Mouse (Mus musculus) Patski (cell line): Measurements from ENCODE around the gene Itgb1. TPM values are rescaled to one million over a fixed set of nuclear protein-coding genes. Genes with fewer than 3 reads are reported as not detected.
A peak's percentile ranks its signal among the peaks of the same experiment; 100 is the strongest.

ENCODE experiments used
- ATAC-seq: fragments of 100-300 bp; one replicate; pipeline ENCODE4 v1.8.0; 2021
- CTCF ChIA-PET: fragments of 350-600 bp; sonication (Branson Sonifier 250); formaldehyde crosslinking; loops from one replicate; lab custom pipeline; 2022; ENCODE audit warnings: inconsistent platforms; lab: Charles Lee
- POLR2A ChIA-PET: fragments of 350-600 bp; sonication (Branson Sonifier 250); formaldehyde crosslinking; loops from one replicate; lab custom pipeline; 2022; ENCODE audit warnings: antibody characterized with exemption, inconsistent platforms; lab: Charles Lee
- DNase-seq: peaks from one replicate; pipeline ENCODE4 v3.0.0-alpha.2; 2011; ENCODE audit warnings: low read depth, low spot score
- H3K27me3 ChIP-seq: fragments of 371-371 bp; one replicate; pipeline ENCODE4 v1.5.1; 2021
- CTCF ChIP-seq: fragments of 100-300 bp; IDR thresholded peaks from one replicate; pipeline ENCODE4 v1.5.1; 2021
- in situ Hi-C: fragments of 300-500 bp; cut with MboI; formaldehyde crosslinking; loops from 3 replicates; pipeline ENCODE4 v1.11.1; 2018; ENCODE audit warnings: low pct_unique_long_range_greater_than_20kb, mixed read lengths
- polyA plus RNA-seq: library from polyadenylated mRNA; unstranded; gene quantifications from one replicate; pipeline ENCODE4 v1.2.3, GENCODE M21; 2021

Gene Itgb1
- 916 TPM for polyA plus RNA-seq

DNA sequence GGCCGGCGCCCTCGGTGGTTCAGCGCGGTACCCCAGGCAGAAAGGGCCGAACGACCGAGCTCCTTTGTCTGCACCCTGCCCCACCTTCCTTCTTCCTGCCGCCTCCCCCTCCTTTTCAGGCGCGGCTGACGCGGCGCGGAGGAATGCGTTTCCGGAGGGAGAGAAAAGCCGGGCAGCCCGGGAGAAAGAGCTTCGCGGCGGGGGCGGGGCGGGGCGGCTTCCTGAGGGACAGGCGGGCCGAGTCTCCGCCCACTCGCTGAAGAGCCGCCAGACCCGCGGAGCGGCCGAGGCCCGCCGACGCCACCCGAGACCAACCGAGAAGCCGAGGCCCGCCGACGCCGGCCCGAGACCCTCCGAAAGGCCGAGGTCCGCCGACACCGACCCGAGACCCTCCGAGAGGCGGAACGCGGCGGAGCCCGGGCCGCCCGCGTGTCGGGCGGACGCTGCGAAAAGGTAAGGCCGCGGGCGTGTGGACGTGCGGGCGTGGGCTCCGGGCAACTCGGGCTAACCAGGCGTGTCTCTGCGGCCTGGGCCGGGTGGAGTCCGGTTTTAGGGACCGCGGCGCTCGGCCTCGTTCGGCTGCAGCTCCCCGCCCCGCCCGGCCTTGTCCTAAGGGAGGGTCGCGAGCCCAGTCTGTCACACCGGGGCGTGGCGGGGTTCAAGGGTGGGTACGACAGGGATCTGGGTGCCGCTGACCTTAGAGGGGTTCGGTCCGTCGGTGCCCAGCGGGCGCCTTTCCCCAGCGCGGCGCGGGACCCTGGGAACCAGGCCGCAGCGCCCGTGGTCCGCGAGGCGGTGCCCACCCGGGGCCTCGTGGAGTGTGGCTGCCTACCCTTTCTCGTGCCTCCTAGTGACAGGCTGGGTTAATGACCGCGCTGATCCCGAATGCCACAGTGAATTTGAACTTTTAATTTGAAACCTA is at the start of gene Itgb1:
Gene Itgb1, plus strand, starts transcription at position 148 of the 922 bp plus-strand sequence.
- in situ Hi-C loops, result no loop called here
- H3K27me3 ChIP-seq, result no peaks in the 10 kb centered on the region
- CTCF ChIA-PET, result interaction anchor here (0.7 to 3.3 kb wide), 7 partner anchors 9 to 32 kb away, joined by 3 to 38 read pairs (median 6); no protein-coding TSS in a partner anchor
- ATAC-seq, result peak; percentile 97
- POLR2A ChIA-PET, result interaction anchor here (0.6 to 2.8 kb wide), 6 partner anchors 9 to 39 kb away, joined by 3 to 22 read pairs (median 3); no protein-coding TSS in a partner anchor
- TF ChIP-seq CTCF, result peak; percentile 64
- DNase-seq, result peak; percentile 79

DNA sequence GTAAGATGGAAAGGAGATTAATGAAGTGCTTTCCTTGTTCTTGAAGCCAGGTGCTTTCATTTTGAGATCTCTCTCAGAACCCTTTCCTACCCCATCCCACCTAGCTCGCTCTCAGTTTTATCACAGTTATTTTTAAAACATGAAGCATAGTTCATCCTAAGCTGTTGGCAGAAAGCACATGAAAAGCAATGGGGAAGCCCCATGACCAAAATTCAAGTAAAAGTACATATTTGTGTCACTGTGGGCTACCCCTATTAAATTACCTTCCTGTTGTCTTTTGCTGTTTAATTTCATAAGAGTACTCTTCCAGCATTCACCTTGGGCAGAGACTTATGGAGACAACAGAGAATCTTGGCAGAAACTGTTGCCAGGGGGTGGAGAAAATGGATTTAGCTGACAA is 42.4 kb upstream of the Itgb1 start:
- in situ Hi-C loops, result no loop called here
- POLR2A ChIA-PET, result no interaction called here
- DNase-seq (no peak), ATAC-seq (no peak)
- H3K27me3 ChIP-seq, result no peaks in the 10 kb centered on the region
- TF ChIP-seq CTCF, result no peak
- CTCF ChIA-PET, result interaction anchor here (0.8 to 1.9 kb wide), 4 partner anchors 9 to 26 kb away, joined by 3 to 5 read pairs (median 4); no protein-coding TSS in a partner anchor

DNA sequence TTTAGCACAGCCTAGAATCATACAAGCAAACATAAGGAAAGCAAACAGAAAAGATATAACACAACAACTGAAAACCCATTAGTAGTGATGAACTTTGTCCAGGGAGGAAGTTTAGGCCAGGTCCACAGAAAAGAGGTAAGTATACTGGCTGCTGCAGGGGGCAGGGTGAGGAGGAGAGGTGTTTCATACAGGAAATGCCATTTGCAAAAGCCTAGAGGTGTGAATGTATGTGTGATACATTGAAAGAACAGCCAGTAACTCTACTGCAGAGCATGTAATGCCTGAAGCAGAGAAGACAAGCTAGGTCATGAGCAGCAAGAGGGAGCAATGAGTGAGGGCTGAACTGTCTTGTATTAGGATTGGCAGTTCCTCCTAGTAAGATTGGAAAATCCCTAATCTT is 40.0 kb upstream of the Itgb1 start:
- CTCF ChIA-PET, result interaction anchor here (0.9 to 12.6 kb wide), 3 partner anchors 19 to 94 kb away, joined by 4 to 155 read pairs (median 7); no protein-coding TSS in a partner anchor
- DNase-seq (no peak), ATAC-seq (no peak)
- H3K27me3 ChIP-seq, result no peaks in the 10 kb centered on the region
- in situ Hi-C loops, result no loop called here
- POLR2A ChIA-PET, result interaction anchor here (0.6 kb wide), 1 partner anchor 28 kb away, joined by 3 read pairs; no protein-coding TSS in a partner anchor
- no peak for TF ChIP-seq CTCF

DNA sequence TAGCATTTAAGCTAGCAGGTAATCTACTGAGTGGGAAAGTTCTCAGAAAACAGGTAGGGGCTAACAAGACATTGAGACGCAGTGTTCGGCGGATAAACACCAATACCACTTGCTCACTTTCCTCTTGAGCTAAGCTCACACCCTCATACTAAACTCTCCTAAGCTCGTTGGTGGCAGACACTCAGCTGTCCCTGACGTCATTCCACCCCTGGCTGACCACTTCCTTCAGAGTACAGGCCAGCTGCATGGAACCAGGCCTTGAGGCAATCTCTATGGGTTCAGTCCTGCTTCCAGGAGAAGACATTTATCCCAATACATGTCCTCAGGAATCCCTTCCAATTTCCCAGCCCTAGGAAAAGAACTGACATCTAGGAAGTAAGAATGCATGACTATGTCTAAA is 39.0 kb upstream of the Itgb1 start:
- no peaks in the 10 kb centered on the region for H3K27me3 ChIP-seq
- ChIA-PET CTCF (interaction anchor here (0.9 to 12.6 kb wide), 5 partner anchors 14 to 95 kb away, joined by 3 to 155 read pairs (median 4); no protein-coding TSS in a partner anchor), POLR2A (no interaction called here)
- DNase-seq (no peak), ATAC-seq (no peak)
- in situ Hi-C loops, result no loop called here
- TF ChIP-seq CTCF, result no peak

DNA sequence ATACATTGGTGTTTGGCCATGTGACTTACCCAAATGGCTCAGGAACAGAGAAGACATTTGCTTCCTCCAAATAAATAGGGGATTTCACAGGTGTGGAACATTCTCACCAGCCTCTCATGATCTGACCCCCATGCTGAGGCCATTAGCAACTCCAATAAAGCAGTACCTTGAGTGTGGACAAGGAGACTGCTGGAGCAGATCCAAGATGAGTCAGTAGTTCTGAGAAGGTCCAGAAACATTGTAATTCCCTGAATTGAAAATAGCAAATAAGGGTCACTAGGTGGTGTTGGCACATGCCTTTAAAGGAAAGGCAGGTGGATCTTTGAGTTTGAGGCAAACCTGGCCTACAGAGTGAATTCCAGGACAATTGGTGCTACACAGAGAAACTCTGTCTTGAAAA is 37.4 kb upstream of the Itgb1 start:
- CTCF ChIA-PET, result interaction anchor here (12.6 kb wide), 1 partner anchor 62 kb away, joined by 155 read pairs; no protein-coding TSS in a partner anchor

DNA sequence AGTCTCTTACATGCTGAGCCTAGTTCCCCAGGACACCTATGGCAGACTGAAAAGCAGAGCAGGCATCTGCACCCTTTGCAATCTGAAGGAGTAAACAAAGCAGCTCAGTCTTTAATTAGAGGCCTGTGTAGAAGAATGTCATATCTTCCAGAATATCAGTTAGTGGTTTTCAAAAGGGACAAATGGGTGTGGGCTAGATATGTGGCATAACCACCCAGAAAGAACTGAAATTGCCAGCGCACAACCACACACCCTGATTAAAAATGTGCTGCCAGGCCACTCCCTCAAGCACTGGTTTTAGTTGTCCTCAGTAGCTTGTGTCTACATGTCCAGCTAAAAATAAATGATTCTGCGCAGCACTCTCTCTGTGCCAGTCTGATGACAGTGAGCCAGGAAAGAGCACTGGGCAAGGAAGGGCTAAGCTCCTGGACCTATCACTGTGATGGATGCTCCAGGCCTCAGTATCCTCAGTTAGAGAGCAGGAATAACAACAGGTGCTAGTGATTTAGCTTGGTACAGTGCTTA is 35.1 kb upstream of the Itgb1 start:
- no peaks in the 10 kb centered on the region for H3K27me3 ChIP-seq
- no peak for TF ChIP-seq CTCF
- CTCF ChIA-PET, result interaction anchor here (12.6 kb wide), 1 partner anchor 60 kb away, joined by 155 read pairs; no protein-coding TSS in a partner anchor
- DNase-seq (no peak), ATAC-seq (no peak)
- POLR2A ChIA-PET, result no interaction called here
- in situ Hi-C loops, result loop anchor here (5.0 kb wide), 1 partner anchor 62 kb away; no protein-coding TSS in a partner anchor

More for the DNA sequence above, 37.4 kb upstream of the Itgb1 start:
- POLR2A ChIA-PET, result no interaction called here
- DNase-seq (peak; percentile 43), ATAC-seq (no peak)
- TF ChIP-seq CTCF, result peak; percentile 27
- in situ Hi-C loops, result no loop called here
- no peaks in the 10 kb centered on the region for H3K27me3 ChIP-seq

DNA sequence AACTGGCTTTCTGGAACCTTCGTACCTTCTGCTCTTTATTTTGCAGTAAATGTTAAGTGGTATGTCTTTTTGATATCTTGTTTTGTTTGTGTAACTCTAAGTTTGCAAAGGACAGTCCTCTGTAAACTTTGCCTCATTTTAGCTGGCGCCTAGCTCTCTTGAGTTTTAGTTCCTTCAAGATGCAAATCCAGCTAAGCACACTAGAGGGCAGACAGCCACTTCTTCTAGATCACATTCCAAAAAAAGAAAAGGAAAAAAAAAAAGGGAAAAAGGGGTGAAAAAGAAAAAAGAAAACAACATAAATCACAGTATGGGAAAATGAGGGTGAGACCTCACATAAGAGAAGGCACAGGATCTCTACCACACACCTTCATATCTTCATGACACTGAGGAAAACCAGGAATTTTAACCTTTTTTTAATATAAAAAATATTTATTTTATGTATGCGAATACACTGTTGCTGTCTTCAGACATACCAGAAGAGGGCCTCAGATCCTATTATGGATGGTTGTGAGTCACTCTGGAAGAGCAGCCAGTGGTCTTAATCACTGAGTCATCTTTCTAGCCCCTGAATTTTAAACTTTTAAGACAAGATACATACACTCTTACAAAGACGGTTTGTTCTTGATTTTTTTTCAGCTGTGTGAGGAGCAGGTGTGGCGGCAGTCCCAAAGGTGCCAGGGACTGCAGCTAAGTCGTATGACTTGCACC is 32.9 kb upstream of the Itgb1 start:
- peak; percentile 76 for TF ChIP-seq CTCF
- in situ Hi-C loops, result loop anchor here (5.0 kb wide), 1 partner anchor 60 kb away; no protein-coding TSS in a partner anchor
- no peaks in the 10 kb centered on the region for H3K27me3 ChIP-seq
- CTCF ChIA-PET, result interaction anchor here (0.7 to 12.6 kb wide), 12 partner anchors 9 to 76 kb away, joined by 3 to 155 read pairs (median 4); partner anchors contain the start of gene Itgb1
- POLR2A ChIA-PET, result interaction anchor here (0.6 to 2.3 kb wide), 3 partner anchors 14 to 273 kb away, joined by 3 to 8 read pairs (median 4); no protein-coding TSS in a partner anchor
- no peak for DNase-seq
- ATAC-seq, result no peak

DNA sequence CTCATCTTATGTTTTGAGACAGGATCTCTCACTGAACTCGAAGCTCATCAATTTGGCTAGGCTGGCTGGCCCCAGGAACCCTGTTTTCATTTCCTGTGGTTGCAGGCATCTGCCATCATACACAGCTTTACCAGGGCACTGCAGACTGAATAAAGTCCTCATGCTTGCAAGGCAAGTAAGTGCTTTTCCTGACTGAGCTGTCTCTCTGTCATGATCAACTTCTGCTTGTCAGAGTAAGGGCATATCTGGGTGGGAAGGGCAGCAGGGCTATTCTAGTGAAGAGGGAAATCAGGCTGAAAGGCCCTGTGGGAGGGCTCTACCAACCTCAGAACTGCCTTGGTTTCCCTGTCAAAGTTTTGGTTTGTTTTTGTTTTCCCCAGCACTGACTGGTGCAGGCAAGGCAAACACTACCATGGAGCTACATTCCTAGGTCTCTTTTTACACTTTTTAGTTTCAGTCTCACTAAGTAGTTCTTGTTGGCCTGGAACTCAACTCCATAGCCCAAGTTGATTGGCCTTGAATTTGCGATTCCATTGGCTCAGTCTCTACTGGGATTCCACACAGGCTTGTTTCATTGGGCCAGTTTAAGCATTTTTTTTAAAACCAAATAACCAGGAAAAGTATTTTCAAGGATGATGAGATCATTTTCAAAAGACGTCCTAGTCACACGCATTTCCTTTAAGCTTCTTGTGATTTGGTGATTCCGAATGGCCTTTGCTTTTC is 31.7 kb upstream of the Itgb1 start:
- CTCF ChIA-PET, result interaction anchor here (1.1 to 12.6 kb wide), 9 partner anchors 9 to 75 kb away, joined by 3 to 155 read pairs (median 4); partner anchors contain the start of gene Itgb1
- TF ChIP-seq CTCF, result no peak
- no peaks in the 10 kb centered on the region for H3K27me3 ChIP-seq
- POLR2A ChIA-PET, result interaction anchor here (0.5 to 2.7 kb wide), 7 partner anchors 9 to 62 kb away, joined by 4 to 22 read pairs (median 4); partner anchors contain the start of gene Itgb1
- DNase-seq (peak; percentile 42), ATAC-seq (peak; percentile 12)
- in situ Hi-C loops, result loop anchor here (5.0 kb wide), 1 partner anchor 58 kb away; no protein-coding TSS in a partner anchor
